Mouse (Mus musculus): ENCODE results near the gene Nacc1. TPM values are rescaled to one million over a fixed set of nuclear protein-coding genes. Genes with fewer than 3 reads are reported as not detected.

Nacc1 gene
- total and polyA plus RNA-seq, 3 experiments = 30.5 to 45.3 (median 31.0) TPM

DNA sequence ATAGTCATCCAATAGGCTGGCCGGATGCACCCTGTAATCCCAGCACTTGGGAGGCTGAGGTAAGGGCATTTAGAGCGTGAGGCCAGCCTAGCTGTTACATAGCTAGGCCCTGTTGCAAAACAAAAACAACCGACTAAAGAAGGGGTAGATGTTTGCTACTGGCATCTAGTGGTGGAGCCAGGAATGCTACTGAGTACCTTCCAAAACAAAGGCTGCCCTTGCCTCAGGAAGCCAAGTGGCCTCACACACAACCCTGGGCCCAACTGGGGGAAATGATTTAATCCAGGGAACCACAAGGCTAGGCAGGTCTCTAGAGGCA lies 38.2 kb upstream of the Nacc1 start:
- WGBS = 8% methylated on average over 3 of the region's 3 CpGs
- H3K4me1 ChIP-seq (ENCODE audit: control insufficient read depth, insufficient read depth, low read length) = peaks cover 46% of the 10 kb centered on the region
- H3K4me3 ChIP-seq = no peak overlapping the region
- peaks cover 16% of the 10 kb centered on the region for H3K36me3 ChIP-seq (ENCODE audit: control insufficient read depth, insufficient read depth, low read length)
- peak; percentile 77 for TF ChIP-seq CTCF (IDR thresholded peaks at IDR 0.05)
- TF ChIP-seq EP300 (IDR thresholded peaks at IDR 0.05; ENCODE audit: insufficient read depth, low read depth, low read length) = no peak
- H3K79me2 ChIP-seq (replicated peaks; ENCODE audit: control insufficient read depth, insufficient read depth, low read length) = no peaks in the 10 kb centered on the region
- intact Hi-C loops (cut with DNase I) = loop anchor here (2.0 kb wide), 1 partner anchor 17 kb away; no protein-coding TSS in a partner anchor
- peak in 1 of 2 experiments; percentile 73 for DNase-seq
- peak overlapping the region; percentile 87 for H3K27ac ChIP-seq
- no peaks in the 10 kb centered on the region for H3K27me3 ChIP-seq (ENCODE audit: control insufficient read depth, insufficient read depth, low read length)
- H3K9ac ChIP-seq (ENCODE audit: low read depth, low read length) = no peak overlapping the region

GRCm38 (mm10) chr8:84725246-84725940 lies 37.7 kb upstream of the Nacc1 start:
- DNase-seq = no peak
- Histone ChIP-seq H3K27ac (peak overlapping the region; percentile 87), H3K27me3 (ENCODE audit: control insufficient read depth, insufficient read depth, low read length) (no peaks in the 10 kb centered on the region), H3K79me2 (replicated peaks; ENCODE audit: control insufficient read depth, insufficient read depth, low read length) (no peaks in the 10 kb centered on the region), H3K9ac (ENCODE audit: low read depth, low read length) (peak overlapping the region; percentile 11), H3K4me3 (no peak overlapping the region), H3K36me3 (ENCODE audit: control insufficient read depth, insufficient read depth, low read length) (peaks cover 16% of the 10 kb centered on the region), H3K4me1 (ENCODE audit: control insufficient read depth, insufficient read depth, low read length) (peaks cover 43% of the 10 kb centered on the region)
- intact Hi-C loops (cut with DNase I) = no loop called here
- TF ChIP-seq CTCF (IDR thresholded peaks at IDR 0.05) (no peak), POLR2A (IDR thresholded peaks at IDR 0.05; ENCODE audit: insufficient read depth, low read depth, low read length) (no peak), EP300 (IDR thresholded peaks at IDR 0.05; ENCODE audit: insufficient read depth, low read depth, low read length) (no peak)
- 29% methylated on average over 10 of the region's 10 CpGs for WGBS

- WGBS = 69% methylated on average over 9 of the region's 9 CpGs
- Histone ChIP-seq H3K79me2 (replicated peaks; ENCODE audit: control insufficient read depth, insufficient read depth, low read length) (no peaks in the 10 kb centered on the region), H3K36me3 (ENCODE audit: control insufficient read depth, insufficient read depth, low read length) (peaks cover 16% of the 10 kb centered on the region), H3K4me1 (ENCODE audit: control insufficient read depth, insufficient read depth, low read length) (peaks cover 38% of the 10 kb centered on the region), H3K9ac (ENCODE audit: low read depth, low read length) (0 out of 2 replicates have a peak overlapping the region, but pooled peaks have one; percentile 21), H3K27ac (peak overlapping the region; percentile 87), H3K4me3 (no peak overlapping the region), H3K27me3 (ENCODE audit: control insufficient read depth, insufficient read depth, low read length) (no peaks in the 10 kb centered on the region)
- intact Hi-C loops (cut with DNase I) = no loop called here
- no peak for TF ChIP-seq CTCF (IDR thresholded peaks at IDR 0.05)
- TF ChIP-seq EP300 (IDR thresholded peaks at IDR 0.05; ENCODE audit: insufficient read depth, low read depth, low read length) = 0 out of 2 replicates have a peak, but pooled peaks have one; percentile 13
- no peak for DNase-seq
These were observed 37.0 kb upstream of the Nacc1 start for GRCm38 (mm10) chr8:84724683-84725082.

- Histone ChIP-seq H3K27me3 (ENCODE audit: control insufficient read depth, insufficient read depth, low read length) (no peaks in the 10 kb centered on the region), H3K79me2 (replicated peaks; ENCODE audit: control insufficient read depth, insufficient read depth, low read length) (no peaks in the 10 kb centered on the region), H3K27ac (peak overlapping the region; percentile 62), H3K9ac (ENCODE audit: low read depth, low read length) (peak overlapping the region; percentile 15; the same call in 1 of the 2 replicates), H3K4me1 (ENCODE audit: control insufficient read depth, insufficient read depth, low read length) (peaks cover 41% of the 10 kb centered on the region), H3K36me3 (ENCODE audit: control insufficient read depth, insufficient read depth, low read length) (peaks cover 17% of the 10 kb centered on the region), H3K4me3 (no peak overlapping the region)
- TF ChIP-seq CTCF (IDR thresholded peaks at IDR 0.05) = no peak
- TF ChIP-seq EP300 (IDR thresholded peaks at IDR 0.05; ENCODE audit: insufficient read depth, low read depth, low read length) = no peak
- TF ChIP-seq POLR2A (IDR thresholded peaks at IDR 0.05; ENCODE audit: insufficient read depth, low read depth, low read length) = no peak
- intact Hi-C loops (cut with DNase I) = no loop called here
- WGBS = 33% methylated on average over 7 of the region's 7 CpGs
- DNase-seq = no peak
These were observed 35.9 kb upstream of the Nacc1 start for GRCm38 (mm10) chr8:84723571-84723900.

- Histone ChIP-seq H3K79me2 (replicated peaks; ENCODE audit: control insufficient read depth, insufficient read depth, low read length) (no peaks in the 10 kb centered on the region), H3K27me3 (ENCODE audit: control insufficient read depth, insufficient read depth, low read length) (no peaks in the 10 kb centered on the region), H3K4me3 (no peak within 1 kb of the TSS), H3K36me3 (ENCODE audit: control insufficient read depth, insufficient read depth, low read length) (peaks cover 18% of the 10 kb centered on the region), H3K9ac (ENCODE audit: low read depth, low read length) (peak within 1 kb of the TSS; percentile 41), H3K27ac (peak within 1 kb of the TSS; percentile 62), H3K4me1 (ENCODE audit: control insufficient read depth, insufficient read depth, low read length) (peaks cover 42% of the 10 kb centered on the region)
- DNase-seq = peak; percentile 85 to 90
- TF ChIP-seq POLR2A (IDR thresholded peaks at IDR 0.05; ENCODE audit: insufficient read depth, low read depth, low read length) (no peak), CTCF (IDR thresholded peaks at IDR 0.05) (peak; percentile 51), EP300 (IDR thresholded peaks at IDR 0.05; ENCODE audit: insufficient read depth, low read depth, low read length) (peak; percentile 38; the same call in 1 of the 2 replicates)
- intact Hi-C loops (cut with DNase I) = no loop called here
- WGBS = 5% methylated on average over 10 of the region's 10 CpGs
These were observed 35.3 kb upstream of the Nacc1 start, which contains the start of gene G430095P16Rik for GRCm38 (mm10) chr8:84722850-84723570. G430095P16Rik (plus strand) TSS chr8:84723007.

GRCm38 (mm10) chr8:84722530-84722849 lies 34.8 kb upstream of the Nacc1 start:
- H3K27ac ChIP-seq = peak overlapping the region; percentile 62
- no peak for DNase-seq
- WGBS = 51% methylated on average over 6 of the region's 6 CpGs
- no peak overlapping the region for H3K4me3 ChIP-seq
- TF ChIP-seq CTCF (IDR thresholded peaks at IDR 0.05) (no peak), POLR2A (IDR thresholded peaks at IDR 0.05; ENCODE audit: insufficient read depth, low read depth, low read length) (no peak), EP300 (IDR thresholded peaks at IDR 0.05; ENCODE audit: insufficient read depth, low read depth, low read length) (no peak)
- H3K9ac ChIP-seq (ENCODE audit: low read depth, low read length) = peak overlapping the region; percentile 41
- H3K4me1 ChIP-seq (ENCODE audit: control insufficient read depth, insufficient read depth, low read length) = peaks cover 42% of the 10 kb centered on the region
- H3K36me3 ChIP-seq (ENCODE audit: control insufficient read depth, insufficient read depth, low read length) = peaks cover 19% of the 10 kb centered on the region
- H3K79me2 ChIP-seq (replicated peaks; ENCODE audit: control insufficient read depth, insufficient read depth, low read length) = no peaks in the 10 kb centered on the region
- intact Hi-C loops (cut with DNase I) = no loop called here
- H3K27me3 ChIP-seq (ENCODE audit: control insufficient read depth, insufficient read depth, low read length) = no peaks in the 10 kb centered on the region
